Mouse (Mus musculus) MEL (cell line): Measurements from ENCODE around the gene Lonp1. TPM values are rescaled to one million over a fixed set of nuclear protein-coding genes. Genes with fewer than 3 reads are reported as not detected.

Experiments
- DNase-seq: peaks from one replicate; pipeline ENCODE4 v3.0.0; 2011; ENCODE audit warnings: low read depth, low spot score
- H3K27ac ChIP-seq: 2 replicates; pipeline ENCODE4 v1.5.1; 2012; ENCODE audit warnings: low read depth, mild to moderate bottlenecking, control low read depth, low read length, moderate library complexity; ENCODE audit not compliant: control insufficient read depth
- H3K27me3 ChIP-seq, 2 experiments: fragments of 150-350 bp in 1 of 2; sonication (generic) in 1 of 2; 2 replicates each; pipeline ENCODE4 v1.6.1; 2012; ENCODE audit warnings: low read length in 2 of 2, mild to moderate bottlenecking in 2 of 2, improper control_type of control experiment in 1 of 2, moderate library complexity in 1 of 2; ENCODE audit not compliant: insufficient read depth in 2 of 2, control insufficient read depth in 1 of 2
- H3K36me3 ChIP-seq, 2 experiments: 2 replicates each; pipeline ENCODE4 v1.6.1; 2012 to 2014; ENCODE audit warnings: low read length in 2 of 2, improper control_type of control experiment in 1 of 2, inconsistent platforms in 1 of 2, mild to moderate bottlenecking in 1 of 2; ENCODE audit not compliant: insufficient read depth in 2 of 2, control insufficient read depth in 1 of 2
- H3K4me1 ChIP-seq, 2 experiments: fragments of 150-350 bp in 1 of 2; sonication (generic) in 1 of 2; 2 replicates each; pipeline ENCODE4 v1.6.1; 2012; ENCODE audit warnings: low read length in 2 of 2, improper control_type of control experiment in 1 of 2, mild to moderate bottlenecking in 1 of 2; ENCODE audit not compliant: insufficient read depth in 2 of 2, control insufficient read depth in 1 of 2
- H3K4me3 ChIP-seq, 2 experiments: fragments of 150-350 bp in 1 of 2; sonication (generic) in 1 of 2; 2 replicates each; pipeline ENCODE4 v1.5.1; 2012; ENCODE audit warnings: low read depth in 2 of 2, low read length in 2 of 2, mild to moderate bottlenecking in 2 of 2, moderate library complexity in 2 of 2, control low read depth in 1 of 2, improper control_type of control experiment in 1 of 2; ENCODE audit not compliant: control insufficient read depth in 1 of 2, insufficient read depth in 1 of 2
- H3K79me2 ChIP-seq: 2 replicates; pipeline ENCODE4 v1.6.1; 2012; ENCODE audit warnings: mild to moderate bottlenecking, low read length, moderate library complexity; ENCODE audit not compliant: control insufficient read depth, poor library complexity, insufficient read depth
- H3K9ac ChIP-seq: 2 replicates; pipeline ENCODE4 v1.6.1; 2012; ENCODE audit warnings: low read depth, mild to moderate bottlenecking, control low read depth, low read length, moderate library complexity; ENCODE audit not compliant: control insufficient read depth, poor library complexity, severe bottlenecking
- H3K9me3 ChIP-seq: fragments of 150-350 bp; sonication (generic); replicated peaks from 2 replicates; pipeline ENCODE4 v1.6.1; 2012; ENCODE audit warnings: mild to moderate bottlenecking, low read length, improper control_type of control experiment, moderate library complexity; ENCODE audit not compliant: insufficient read depth
- BHLHE40 ChIP-seq: IDR thresholded peaks from 2 replicates; pipeline ENCODE4 v1.6.1; 2012; ENCODE audit warnings: low read depth, mild to moderate bottlenecking, inconsistent platforms, low read length, improper control_type of control experiment, borderline replicate concordance
- CHD1 ChIP-seq: IDR thresholded peaks from 2 replicates; pipeline ENCODE4 v1.6.1; 2012; ENCODE audit warnings: low read depth, mild to moderate bottlenecking, inconsistent platforms, low read length, improper control_type of control experiment
- CHD2 ChIP-seq: IDR thresholded peaks from 2 replicates; pipeline ENCODE4 v1.6.1; 2011; ENCODE audit warnings: low read length, improper control_type of control experiment
- CTCF ChIP-seq, 3 experiments: IDR thresholded peaks in 2 of 3; conservative IDR thresholded peaks in 1 of 3; 2 replicates each; pipeline ENCODE4 v1.5.1; 2011 to 2012; ENCODE audit warnings: low read length in 3 of 3, low read depth in 2 of 3, mild to moderate bottlenecking in 2 of 3, improper control_type of control experiment in 1 of 3, inconsistent platforms in 1 of 3, mixed read lengths in 1 of 3, moderate library complexity in 1 of 3; ENCODE audit not compliant: control insufficient read depth in 1 of 3, insufficient read depth in 1 of 3, poor library complexity in 1 of 3, severe bottlenecking in 1 of 3
- E2F4 ChIP-seq: IDR thresholded peaks from 2 replicates; pipeline ENCODE4 v1.6.1; 2011; ENCODE audit warnings: low read depth, low read length, improper control_type of control experiment, borderline replicate concordance
- ELF1 ChIP-seq: IDR thresholded peaks from 2 replicates; pipeline ENCODE4 v1.6.1; 2014; ENCODE audit warnings: low read depth, mild to moderate bottlenecking, inconsistent platforms, low read length, improper control_type of control experiment, moderate library complexity
- EP300 ChIP-seq, 2 experiments: IDR thresholded peaks; 2 replicates each; pipeline ENCODE4 v1.6.1; 2011; ENCODE audit warnings: improper control_type of control experiment in 2 of 2, low read length in 2 of 2, low read depth in 1 of 2, mild to moderate bottlenecking in 1 of 2
- ETS1 ChIP-seq: IDR thresholded peaks from 2 replicates; pipeline ENCODE4 v1.6.1; 2012; ENCODE audit warnings: low read depth, mild to moderate bottlenecking, inconsistent platforms, low read length, improper control_type of control experiment, moderate library complexity
- GABPA ChIP-seq: IDR thresholded peaks from 2 replicates; pipeline ENCODE4 v1.6.1; 2012; ENCODE audit warnings: low read depth, mild to moderate bottlenecking, inconsistent platforms, low read length, improper control_type of control experiment, moderate library complexity
- GATA1 ChIP-seq: IDR thresholded peaks from 2 replicates; pipeline ENCODE4 v1.6.1; 2011; ENCODE audit warnings: low read depth, low read length, improper control_type of control experiment
- JUND ChIP-seq: IDR thresholded peaks from 2 replicates; pipeline ENCODE4 v1.6.1; 2011; ENCODE audit warnings: low read depth, mild to moderate bottlenecking, improper control_type of control experiment, low read length
- KAT2A ChIP-seq: conservative IDR thresholded peaks from 2 replicates; pipeline ENCODE4 v1.6.1; 2012; ENCODE audit warnings: low read depth, low read length, improper control_type of control experiment, inconsistent platforms
- MAFK ChIP-seq: IDR thresholded peaks from 2 replicates; pipeline ENCODE4 v1.6.1; 2011; ENCODE audit warnings: low read depth, mild to moderate bottlenecking, low read length, improper control_type of control experiment, borderline replicate concordance
- MAX ChIP-seq: IDR thresholded peaks from 2 replicates; pipeline ENCODE4 v1.6.1; 2011; ENCODE audit warnings: low read length, improper control_type of control experiment
- MAZ ChIP-seq: IDR thresholded peaks from 2 replicates; pipeline ENCODE4 v1.6.1; 2012; ENCODE audit warnings: low read depth, mild to moderate bottlenecking, inconsistent platforms, low read length, improper control_type of control experiment
- MEF2A ChIP-seq: IDR thresholded peaks from 2 replicates; pipeline ENCODE4 v1.6.1; 2014; ENCODE audit warnings: low read depth, mild to moderate bottlenecking, inconsistent platforms, low read length, improper control_type of control experiment; ENCODE audit not compliant: poor library complexity, insufficient replicate concordance, severe bottlenecking; ENCODE audit errors: extremely low read depth
- MXI1 ChIP-seq: IDR thresholded peaks from 2 replicates; pipeline ENCODE4 v1.6.1; 2011; ENCODE audit warnings: mild to moderate bottlenecking, low read depth, low read length, improper control_type of control experiment
- MYC ChIP-seq: IDR thresholded peaks from 2 replicates; pipeline ENCODE4 v1.6.1; 2011; ENCODE audit warnings: low read depth, mild to moderate bottlenecking, low read length, improper control_type of control experiment, moderate library complexity
- NELFE ChIP-seq: IDR thresholded peaks from 2 replicates; pipeline ENCODE4 v1.6.1; 2011; ENCODE audit warnings: low read depth, low read length, improper control_type of control experiment
- NRF1 ChIP-seq: IDR thresholded peaks from 2 replicates; pipeline ENCODE4 v1.6.1; 2014; ENCODE audit warnings: low read depth, mild to moderate bottlenecking, inconsistent platforms, low read length, improper control_type of control experiment, moderate library complexity; ENCODE audit not compliant: poor library complexity, insufficient read depth, severe bottlenecking
- POLR2A ChIP-seq, 2 experiments: IDR thresholded peaks; 2 replicates each; pipeline ENCODE4 v1.6.1; 2011 to 2012; ENCODE audit warnings: low read length in 2 of 2, mild to moderate bottlenecking in 2 of 2, control low read depth in 1 of 2, improper control_type of control experiment in 1 of 2, low read depth in 1 of 2, moderate library complexity in 1 of 2; ENCODE audit not compliant: control insufficient read depth in 1 of 2, insufficient read depth in 1 of 2, poor library complexity in 1 of 2
- POLR2AphosphoS2 ChIP-seq: IDR thresholded peaks from 2 replicates; pipeline ENCODE4 v1.6.1; 2011; ENCODE audit warnings: low read length, improper control_type of control experiment
- POLR2AphosphoS5 ChIP-seq: IDR thresholded peaks from 2 replicates; pipeline ENCODE4 v1.6.1; 2012; ENCODE audit warnings: low read depth, borderline replicate concordance, mild to moderate bottlenecking, inconsistent platforms, low read length, moderate library complexity, mixed read lengths
- RCOR1 ChIP-seq: IDR thresholded peaks from 2 replicates; pipeline ENCODE4 v1.6.1; 2012; ENCODE audit warnings: low read depth, mild to moderate bottlenecking, inconsistent platforms, low read length, improper control_type of control experiment
- SIN3A ChIP-seq: IDR thresholded peaks from 2 replicates; pipeline ENCODE4 v1.6.1; 2012; ENCODE audit warnings: low read length, improper control_type of control experiment, inconsistent platforms
- SMC3 ChIP-seq: IDR thresholded peaks from 2 replicates; pipeline ENCODE4 v1.6.1; 2011; ENCODE audit warnings: low read depth, low read length, improper control_type of control experiment
- TAL1 ChIP-seq: IDR thresholded peaks from 2 replicates; pipeline ENCODE4 v1.6.1; 2012; ENCODE audit warnings: mild to moderate bottlenecking, inconsistent platforms, low read length, moderate library complexity, mixed read lengths
- TBP ChIP-seq: IDR thresholded peaks from 2 replicates; pipeline ENCODE4 v1.8.0; 2011; ENCODE audit warnings: low read depth, low read length, improper control_type of control experiment
- TCF12 ChIP-seq: IDR thresholded peaks from 2 replicates; pipeline ENCODE4 v1.6.1; 2014; ENCODE audit warnings: low read depth, mild to moderate bottlenecking, inconsistent platforms, low read length, improper control_type of control experiment, moderate library complexity
- UBTF ChIP-seq: IDR thresholded peaks from 2 replicates; pipeline ENCODE4 v1.6.1; 2012; ENCODE audit warnings: low read depth, mild to moderate bottlenecking, inconsistent platforms, low read length, improper control_type of control experiment, moderate library complexity, borderline replicate concordance; ENCODE audit not compliant: insufficient read depth
- USF1 ChIP-seq: IDR thresholded peaks from 2 replicates; pipeline ENCODE4 v1.6.1; 2014; ENCODE audit warnings: low read depth, mild to moderate bottlenecking, inconsistent platforms, low read length, improper control_type of control experiment, moderate library complexity
- ZC3H11A ChIP-seq: IDR thresholded peaks from 2 replicates; pipeline ENCODE4 v1.6.1; 2012; ENCODE audit warnings: low read depth, mild to moderate bottlenecking, inconsistent platforms, low read length, improper control_type of control experiment
- ZKSCAN1 ChIP-seq: IDR thresholded peaks from 2 replicates; pipeline ENCODE4 v1.6.1; 2012; ENCODE audit warnings: low read depth, mild to moderate bottlenecking, inconsistent platforms, low read length, improper control_type of control experiment, moderate library complexity
- ZMIZ1 ChIP-seq: IDR thresholded peaks from 2 replicates; pipeline ENCODE4 v1.6.1; 2012; ENCODE audit warnings: low read depth, mild to moderate bottlenecking, inconsistent platforms, low read length, improper control_type of control experiment, moderate library complexity
- ZNF384 ChIP-seq: IDR thresholded peaks from 2 replicates; pipeline ENCODE4 v1.6.1; 2012; ENCODE audit warnings: low read depth, mild to moderate bottlenecking, inconsistent platforms, low read length, improper control_type of control experiment
- polyA plus RNA-seq, 2 experiments: library from polyadenylated mRNA; stranded (reverse) in 1 of 2; unstranded in 1 of 2; fragments of >175 nt in 1 of 2; fragments of >200 nt in 1 of 2; gene quantifications; 2 replicates each; pipeline versions ENCODE4 v1.2.1 to v1.2.4; 2012; ENCODE audit warnings: low replicate concordance in 2 of 2, low read depth in 1 of 2; ENCODE audit not compliant: insufficient read length in 2 of 2, insufficient read depth in 1 of 2, missing spikeins in 1 of 2
- total RNA-seq: library from RNA; depleted of rRNA; stranded (reverse); fragments of 300-350 nt; gene quantifications from 2 replicates; pipeline ENCODE4 v1.2.3, GENCODE M21; 2012

Gene Lonp1
- total and polyA plus RNA-seq, 3 experiments, result 162 to 296 (median 197) TPM

DNA sequence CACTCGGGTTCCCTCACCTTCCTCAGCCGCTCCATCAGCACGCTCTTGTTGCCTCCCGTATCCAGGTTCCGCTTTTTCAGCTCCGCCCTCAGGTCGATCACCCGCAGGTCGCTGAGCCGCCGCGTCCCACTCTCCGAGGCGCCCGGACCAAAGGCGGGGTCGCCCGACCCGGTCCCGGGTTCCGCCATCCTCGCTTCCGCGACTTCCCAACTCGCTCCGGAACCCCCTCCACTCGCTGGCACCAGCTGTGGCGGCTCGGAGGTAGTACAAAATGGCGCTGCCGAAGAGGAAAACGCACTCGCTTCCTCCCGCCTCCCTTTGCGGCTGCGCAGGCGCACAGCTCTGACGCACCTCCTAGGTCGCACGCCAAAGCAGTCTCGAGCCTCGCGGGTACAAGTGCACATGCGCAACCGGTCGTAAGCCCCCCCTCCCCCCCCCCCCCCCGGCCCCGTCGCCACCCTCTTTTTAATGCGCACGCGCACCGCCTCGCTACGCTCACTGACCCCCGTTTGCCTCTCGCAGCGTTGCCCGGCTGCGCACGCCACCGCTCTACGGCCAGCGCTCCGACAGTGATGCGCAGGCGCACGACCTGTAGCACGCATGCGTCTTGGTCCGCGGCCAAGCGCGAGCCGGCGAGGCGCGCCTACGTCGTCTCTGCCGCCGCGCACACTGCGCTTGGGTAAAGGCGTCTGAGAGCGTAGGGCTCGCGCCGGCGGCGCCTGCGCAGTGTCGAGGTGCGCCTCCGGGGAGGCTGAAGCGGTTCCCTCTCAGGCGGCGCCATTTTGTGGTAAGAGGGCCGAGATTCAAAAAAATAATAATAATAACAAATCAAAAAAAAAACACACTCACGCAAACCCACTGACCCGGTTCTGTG lies 42.2 kb downstream of the Lonp1 start, which contains the start of the genes Safb2 and Safb:
Gene Safb2 (minus strand): TSS at position 329 of the 874 bp plus-strand sequence.
Gene Safb (plus strand): TSS at position 569 of the 874 bp plus-strand sequence.
- peaks cover 90% of the 10 kb centered on the region for H3K79me2 ChIP-seq
- no peaks in the 10 kb centered on the region for H3K9me3 ChIP-seq
- H3K27ac ChIP-seq, result peak within 1 kb of the TSS; percentile 95
- H3K36me3 ChIP-seq, result peaks cover 23 to 28% of the 10 kb centered on the region in 2 experiments
- H3K27me3 ChIP-seq, result no peaks in the 10 kb centered on the region
- peaks cover 12 to 31% of the 10 kb centered on the region in 2 experiments; a peak in 3 of 4 replicates for H3K4me1 ChIP-seq
- H3K9ac ChIP-seq, result peak within 1 kb of the TSS; percentile 96
- peak within 1 kb of the TSS; percentile 91 to 95 for H3K4me3 ChIP-seq
- peak; percentile 99 for DNase-seq
- TF ChIP-seq NRF1 (peak; percentile 81), CTCF (IDR thresholded peaks at IDR 0.05 in 2 of 3, conservative IDR thresholded peaks at IDR 0.05 in 1 of 3; ENCODE audit: control insufficient read depth in 1 of 3, insufficient read depth in 1 of 3, low read depth in 2 of 3, low read length in 3 of 3, poor library complexity in 1 of 3, severe bottlenecking in 1 of 3) (no peak), ZNF384 (no peak), POLR2AphosphoS5 (no peak), GATA1 (no peak), EP300 (IDR thresholded peaks at IDR 0.05; ENCODE audit: low read depth in 1 of 2, low read length in 2 of 2) (no peak), GABPA (no peak), BHLHE40 (no peak), ELF1 (peak; percentile 70; the same call in 1 of the 2 replicates), POLR2A (IDR thresholded peaks at IDR 0.05; ENCODE audit: control insufficient read depth in 1 of 2, insufficient read depth in 1 of 2, low read depth in 1 of 2, low read length in 2 of 2, poor library complexity in 1 of 2) (peak in 1 of 2 experiments; percentile 82; a peak in 2 of 4 replicates), E2F4 (0 out of 2 replicates have a peak, but pooled peaks have one; percentile 22), MEF2A (no peak), MAFK (no peak), ETS1 (no peak), KAT2A (peak; percentile 62; the same call in 1 of the 2 replicates), TAL1 (no peak), POLR2AphosphoS2 (0 out of 2 replicates have a peak, but pooled peaks have one; percentile 20), JUND (no peak), SMC3 (no peak), MYC (peak; percentile 83), MAX (peak; percentile 57), UBTF (no peak), ZMIZ1 (peak; percentile 61; the same call in 1 of the 2 replicates), ZKSCAN1 (no peak), USF1 (no peak), TCF12 (peak; percentile 38), RCOR1 (no peak), MAZ (no peak; the same call in none of the 2 replicates), ZC3H11A (0 out of 2 replicates have a peak, but pooled peaks have one; percentile 14), MXI1 (peak; percentile 88), TBP (peak; percentile 59), CHD2 (no peak), SIN3A (peak; percentile 56; the same call in 1 of the 2 replicates), NELFE (peak; percentile 63), CHD1 (no peak)
